Mouse (Mus musculus) embryonic fibroblast, embryonic 13.5 days (primary cell): ENCODE results near the gene Slc16a1. TPM values are rescaled to one million over a fixed set of nuclear protein-coding genes. Genes with fewer than 3 reads are reported as not detected.

ENCODE experiments used
- H3K27ac ChIP-seq: 2 replicates; pipeline ENCODE4 v1.5.1; 2012; ENCODE audit warnings: low read length, control low read depth, inconsistent platforms; ENCODE audit not compliant: insufficient read depth
- H3K4me1 ChIP-seq: 2 replicates; pipeline ENCODE4 v1.6.1; 2011; ENCODE audit warnings: low read length; ENCODE audit not compliant: control insufficient read depth, insufficient read depth
- H3K4me3 ChIP-seq: 2 replicates; pipeline ENCODE4 v1.5.1; 2011; ENCODE audit warnings: mild to moderate bottlenecking, control low read depth, low read length; ENCODE audit not compliant: insufficient read depth
- CTCF ChIP-seq: IDR thresholded peaks from 2 replicates; pipeline ENCODE4 v1.5.1; 2011; ENCODE audit warnings: mild to moderate bottlenecking, control low read depth, low read length, moderate library complexity, borderline replicate concordance; ENCODE audit not compliant: insufficient read depth
- POLR2A ChIP-seq: IDR thresholded peaks from 2 replicates; pipeline ENCODE4 v1.6.1; 2011; ENCODE audit warnings: low read depth, mild to moderate bottlenecking, control low read depth, low read length, moderate library complexity
- polyA plus RNA-seq: library from polyadenylated mRNA; stranded (reverse); fragments of >200 nt; gene quantifications from 2 replicates; pipeline ENCODE4 v1.2.4, GENCODE M21; 2011; ENCODE audit warnings: low read depth; ENCODE audit not compliant: missing spikeins, insufficient read length

The Slc16a1 gene
- polyA plus RNA-seq, 1 experiment, result 25.2 TPM

DNA sequence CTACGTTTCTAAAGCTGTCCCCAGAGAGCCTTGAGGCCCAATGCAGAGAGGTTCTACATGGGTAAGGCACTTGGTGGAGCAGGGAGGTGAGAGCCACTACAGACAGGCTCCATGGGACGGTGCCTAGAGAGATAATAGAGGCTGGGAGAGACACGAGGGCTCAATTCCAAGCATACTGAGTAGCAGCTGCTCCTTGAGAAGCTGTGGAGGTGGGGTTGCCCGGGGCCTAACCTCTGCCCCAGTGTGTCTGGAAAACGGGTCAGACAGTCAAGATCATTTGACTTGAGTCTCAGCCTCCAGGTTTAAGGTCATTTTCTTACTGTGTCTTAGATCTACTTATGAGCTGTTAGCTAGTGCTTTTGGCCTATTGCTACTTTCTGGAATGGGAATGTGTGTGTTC, 25.4 kb upstream of the Slc16a1 start:
- no peak overlapping the region for H3K27ac ChIP-seq
- H3K4me1 ChIP-seq, result 0 out of 2 replicates have a peak, but pooled peaks cover 3% of the 10 kb centered on the region
- TF ChIP-seq POLR2A (no peak), CTCF (no peak)
- H3K4me3 ChIP-seq, result no peak overlapping the region

DNA sequence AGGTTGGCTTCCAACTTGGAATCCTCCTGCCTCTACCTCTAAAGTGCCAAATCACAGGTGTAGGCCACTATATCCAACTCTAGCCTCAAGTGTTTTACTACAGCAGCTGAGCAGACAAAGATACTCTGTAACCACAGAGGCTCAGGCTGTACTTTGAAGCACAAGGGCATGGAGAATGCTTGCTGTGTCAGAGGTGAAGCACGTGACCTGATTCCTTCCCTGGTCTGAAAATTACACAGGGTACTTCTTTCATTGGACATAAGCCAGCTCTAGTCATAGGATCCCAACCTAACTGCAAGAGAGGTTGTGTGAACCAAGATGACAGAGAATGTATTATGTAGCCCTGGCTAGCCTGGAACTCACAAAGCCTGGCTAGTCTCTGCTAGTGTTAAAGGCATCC, 24.4 kb upstream of the Slc16a1 start:
- Histone ChIP-seq H3K4me3 (no peak overlapping the region), H3K27ac (no peak overlapping the region), H3K4me1 (0 out of 2 replicates have a peak, but pooled peaks cover 3% of the 10 kb centered on the region)
- TF ChIP-seq POLR2A (no peak), CTCF (no peak)

GRCm38 (mm10) chr3:104615216-104615615, 23.3 kb upstream of the Slc16a1 start:
- Histone ChIP-seq H3K4me3 (no peak overlapping the region), H3K4me1 (0 out of 2 replicates have a peak, but pooled peaks cover 3% of the 10 kb centered on the region), H3K27ac (no peak overlapping the region)
- TF ChIP-seq POLR2A, result no peak
- TF ChIP-seq CTCF, result no peak

DNA sequence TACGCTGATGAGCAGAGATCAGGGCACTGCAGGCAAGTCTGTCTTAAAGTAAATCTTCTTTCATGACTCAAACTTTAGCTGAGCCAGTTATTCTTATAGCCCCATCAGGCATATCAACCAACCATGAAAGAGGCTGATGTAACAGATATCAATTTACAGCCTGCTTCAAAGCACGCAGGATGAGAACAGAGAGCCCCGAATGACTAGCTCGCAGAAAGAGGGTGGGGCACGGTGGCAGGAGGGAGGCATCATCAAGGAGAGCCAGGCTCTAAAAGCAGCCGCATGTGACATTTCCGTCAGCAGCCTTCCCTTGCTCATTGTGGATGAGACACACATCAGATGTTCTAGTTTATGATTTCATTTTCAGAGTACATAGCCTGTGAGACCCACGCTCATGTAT, 22.3 kb upstream of the Slc16a1 start:
- H3K4me1 ChIP-seq, result 0 out of 2 replicates have a peak, but pooled peaks cover 3% of the 10 kb centered on the region
- peak overlapping the region; percentile 12; the same call in 1 of the 2 replicates for H3K27ac ChIP-seq
- no peak overlapping the region for H3K4me3 ChIP-seq
- TF ChIP-seq POLR2A (no peak; the same call in 1 of the 2 replicates), CTCF (no peak)

DNA sequence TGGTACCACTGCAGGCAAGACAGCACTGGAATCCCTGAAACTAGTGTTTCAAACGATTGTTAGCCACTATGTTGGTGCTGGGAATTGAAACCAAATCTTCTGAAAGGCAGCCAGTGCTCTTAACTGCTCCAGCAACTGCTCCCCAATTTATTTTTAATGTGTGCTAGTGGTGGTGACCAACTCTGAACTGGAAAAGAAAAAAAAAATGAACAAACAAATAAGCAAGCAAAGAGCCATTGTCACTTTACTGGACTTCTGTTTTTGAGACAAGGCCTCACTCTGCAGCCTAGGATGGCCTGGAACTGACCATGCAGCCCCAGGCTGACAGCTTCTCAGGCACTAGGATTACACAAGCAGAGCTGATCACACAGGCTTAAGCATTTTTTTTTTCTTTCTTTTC, 16.6 kb upstream of the Slc16a1 start:
- H3K27ac ChIP-seq, result no peak overlapping the region
- H3K4me3 ChIP-seq, result no peak overlapping the region
- no peaks in the 10 kb centered on the region for H3K4me1 ChIP-seq
- no peak for TF ChIP-seq POLR2A
- TF ChIP-seq CTCF, result no peak

DNA sequence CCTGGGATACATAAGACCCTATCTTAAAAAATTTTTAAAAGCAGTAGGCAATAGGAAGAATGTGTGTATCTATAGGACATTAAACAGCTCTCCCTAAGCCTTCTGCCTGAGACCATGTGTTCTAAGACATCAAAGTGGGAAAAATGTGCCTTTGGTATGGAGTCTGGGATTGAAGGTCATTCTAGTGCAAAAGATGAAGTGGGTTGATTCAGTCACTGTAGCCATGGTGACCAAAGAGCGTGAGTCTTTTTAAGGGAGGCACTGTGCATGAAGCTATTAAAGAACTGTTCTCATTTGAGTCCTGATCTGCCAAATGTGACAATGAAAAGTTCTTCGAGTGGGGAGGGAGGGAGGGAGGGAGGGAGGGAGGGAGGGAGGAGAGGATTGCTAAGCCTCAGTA, 8.7 kb upstream of the Slc16a1 start:
- no peaks in the 10 kb centered on the region for H3K4me1 ChIP-seq
- TF ChIP-seq POLR2A, result no peak
- TF ChIP-seq CTCF, result no peak
- H3K27ac ChIP-seq, result no peak overlapping the region
- H3K4me3 ChIP-seq, result no peak overlapping the region

- Histone ChIP-seq H3K27ac (no peak overlapping the region), H3K4me1 (no peaks in the 10 kb centered on the region), H3K4me3 (no peak overlapping the region)
- TF ChIP-seq CTCF (no peak), POLR2A (no peak)
These were observed 7.5 kb upstream of the Slc16a1 start for GRCm38 (mm10) chr3:104630941-104631340.

DNA sequence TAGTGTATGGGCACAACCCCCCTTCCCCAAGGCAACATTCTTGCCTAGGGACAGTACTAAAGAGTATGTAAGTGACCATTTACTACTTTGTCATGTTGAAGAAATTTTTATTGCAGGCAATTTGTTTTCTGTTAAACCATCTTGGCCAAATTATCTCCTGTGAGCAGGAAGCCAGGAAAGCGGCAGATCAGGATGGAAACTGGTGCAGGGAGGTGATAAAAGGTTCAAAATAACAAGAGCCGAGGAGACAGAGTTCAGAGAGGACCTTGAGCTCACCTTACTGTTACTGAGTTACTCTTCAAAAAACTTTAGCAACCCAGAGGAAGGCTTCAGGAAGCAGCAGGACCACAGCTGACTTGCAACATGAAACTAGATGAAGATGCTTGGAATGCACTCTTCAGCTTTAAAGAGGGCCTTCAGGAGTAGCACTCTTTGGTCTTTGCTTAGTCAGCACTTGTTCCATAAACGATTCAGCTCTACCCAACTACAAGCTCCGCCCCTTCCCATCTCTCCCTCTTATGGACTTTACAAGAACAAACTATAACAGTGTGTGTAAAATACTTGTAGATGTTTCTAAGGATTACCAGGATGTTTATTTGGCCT, 5.8 kb upstream of the Slc16a1 start:
- Histone ChIP-seq H3K4me3 (no peak overlapping the region), H3K4me1 (no peaks in the 10 kb centered on the region), H3K27ac (no peak overlapping the region)
- TF ChIP-seq POLR2A, result no peak
- no peak for TF ChIP-seq CTCF

DNA sequence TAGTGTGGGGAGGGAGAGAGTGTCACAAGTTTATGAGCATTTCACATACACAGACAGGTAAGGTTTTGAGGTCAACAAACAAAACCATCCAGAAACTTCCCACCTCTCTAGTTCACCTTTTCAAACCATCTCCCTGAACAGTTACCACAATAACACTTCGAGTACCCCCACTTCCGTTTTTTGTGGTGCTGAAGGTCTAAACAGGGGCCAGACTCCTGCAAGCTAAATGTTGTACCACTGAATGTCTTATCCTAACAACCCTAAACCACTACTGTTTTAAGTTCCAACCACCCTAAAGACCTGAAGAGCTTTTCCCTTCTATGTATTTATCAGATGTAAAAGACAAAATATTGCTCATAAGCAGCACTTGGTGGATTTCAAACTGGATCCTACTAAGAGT, 2.0 kb upstream of the Slc16a1 start:
- H3K4me1 ChIP-seq, result no peaks in the 10 kb centered on the region
- no peak overlapping the region for H3K4me3 ChIP-seq
- no peak overlapping the region for H3K27ac ChIP-seq
- TF ChIP-seq CTCF, result no peak
- no peak for TF ChIP-seq POLR2A

- peak overlapping the region; percentile 24 for H3K27ac ChIP-seq
- H3K4me1 ChIP-seq, result no peaks in the 10 kb centered on the region
- TF ChIP-seq POLR2A, result no peak
- TF ChIP-seq CTCF, result no peak
- H3K4me3 ChIP-seq, result peak overlapping the region; percentile 82
These were observed 753 bp upstream of the Slc16a1 start for GRCm38 (mm10) chr3:104637427-104638402.
